Mouse (Mus musculus) cerebellum, adult 9-11 months (tissue): ENCODE results near the gene Camk2n1.

Experiments used
- DNase-seq: peaks from one replicate; pipeline ENCODE4 v3.0.0; 2022

Camk2n1 gene

GRCm38 (mm10) chr4:138447827-138448602 lies 6.1 kb upstream of the Camk2n1 start:
- no peak for DNase-seq

GRCm38 (mm10) chr4:138448872-138449615 lies 5.1 kb upstream of the Camk2n1 start:
- DNase-seq, result no peak

- DNase-seq, result no peak
Measured at GRCm38 (mm10) chr4:138449636-138450314, 4.3 kb upstream of the Camk2n1 start.

- DNase-seq, result peak; percentile 57
Measured at GRCm38 (mm10) chr4:138452306-138453096, 1.6 kb upstream of the Camk2n1 start.

- peak; percentile 84 for DNase-seq
Measured at GRCm38 (mm10) chr4:138453097-138453752, 889 bp upstream of the Camk2n1 start.

- DNase-seq, result peak; percentile 80
Measured at GRCm38 (mm10) chr4:138454571-138455140, 542 bp downstream of the Camk2n1 start.

- peak; percentile 82 for DNase-seq
Measured at GRCm38 (mm10) chr4:138455141-138455955, 1.2 kb downstream of the Camk2n1 start.

- DNase-seq, result peak; percentile 49
Measured at GRCm38 (mm10) chr4:138455956-138456341, 1.8 kb downstream of the Camk2n1 start.

GRCm38 (mm10) chr4:138456536-138456935 lies 2.4 kb downstream of the Camk2n1 start:
- DNase-seq, result no peak

GRCm38 (mm10) chr4:138457091-138457490 lies 3.0 kb downstream of the Camk2n1 start:
- no peak for DNase-seq

- DNase-seq, result peak; percentile 27
Measured at GRCm38 (mm10) chr4:138458171-138458570, 4.1 kb downstream of the Camk2n1 start.

GRCm38 (mm10) chr4:138458735-138459440 lies 4.8 kb downstream of the Camk2n1 start:
- peak; percentile 46 for DNase-seq

GRCm38 (mm10) chr4:138459775-138460174 lies 5.7 kb downstream of the Camk2n1 start:
- no peak for DNase-seq

GRCm38 (mm10) chr4:138460910-138461309 lies 6.8 kb downstream of the Camk2n1 start:
- no peak for DNase-seq

GRCm38 (mm10) chr4:138461471-138461870 lies 7.4 kb downstream of the Camk2n1 start:
- no peak for DNase-seq

GRCm38 (mm10) chr4:138462971-138463831 lies 9.1 kb downstream of the Camk2n1 start:
- DNase-seq, result peak; percentile 30

GRCm38 (mm10) chr4:138463832-138464487 lies 9.8 kb downstream of the Camk2n1 start:
- DNase-seq, result peak; percentile 73

GRCm38 (mm10) chr4:138464667-138465353 lies 10.7 kb downstream of the Camk2n1 start:
- DNase-seq, result peak; percentile 45
